Mouse (Mus musculus) left cerebral cortex, adult 18-20 months (tissue): Measurements from ENCODE around the gene Abca17. TPM values are rescaled to one million over a fixed set of nuclear protein-coding genes. Genes with fewer than 3 reads are reported as not detected.

ENCODE experiments used
- DNase-seq, 2 experiments: peaks; one replicate each; pipeline ENCODE4 v3.0.0; 2021 to 2022; ENCODE audit warnings: low spot score in 2 of 2, mixed read lengths in 1 of 2
- long read RNA-seq, 2 experiments: library from polyadenylated mRNA; stranded (forward); transcript quantifications; one replicate each; pipeline ENCODE4 v2.0.0; 2021
- total RNA-seq, 2 experiments: library from RNA; stranded (reverse); gene quantifications; 2 replicates each; pipeline ENCODE4 v1.2.3; 2021

The Abca17 gene
- total RNA-seq = 1 to 10 TPM in 1 of 2 experiments, under 1 TPM in 1; 0.91 to 1.3 TPM
- long read RNA-seq, experiment 1 = 0 reads
- long read RNA-seq, experiment 2 = 0 reads

- DNase-seq = peak; percentile 7 to 24
Observed at GRCm38 (mm10) chr17:24350926-24351759, at the start of gene Abca17. Gene Abca17 (minus strand): TSS chr17:24351068.

GRCm38 (mm10) chr17:24394456-24394855 lies 43.6 kb upstream of the Abca17 start:
- DNase-seq = no peak

- no peak for DNase-seq
Observed at GRCm38 (mm10) chr17:24393527-24393926, 42.7 kb upstream of the Abca17 start.

GRCm38 (mm10) chr17:24391149-24391548 lies 40.3 kb upstream of the Abca17 start:
- DNase-seq = peak in 1 of 2 experiments; percentile 22

- peak; percentile 56 to 59 for DNase-seq
Observed at GRCm38 (mm10) chr17:24389865-24390264, 39.0 kb upstream of the Abca17 start.

- DNase-seq = no peak
Observed at GRCm38 (mm10) chr17:24388711-24389110, 37.8 kb upstream of the Abca17 start.

GRCm38 (mm10) chr17:24383789-24384188 lies 32.9 kb upstream of the Abca17 start:
- no peak for DNase-seq

- no peak for DNase-seq
Observed at GRCm38 (mm10) chr17:24378496-24378895, 27.6 kb upstream of the Abca17 start.

GRCm38 (mm10) chr17:24375886-24376285 lies 25.0 kb upstream of the Abca17 start:
- no peak for DNase-seq

- DNase-seq = no peak
Observed at GRCm38 (mm10) chr17:24375094-24375712, 24.3 kb upstream of the Abca17 start.

- no peak for DNase-seq
Observed at GRCm38 (mm10) chr17:24365863-24366262, 15.0 kb upstream of the Abca17 start.

- no peak for DNase-seq
Observed at GRCm38 (mm10) chr17:24364461-24364860, 13.6 kb upstream of the Abca17 start.

GRCm38 (mm10) chr17:24362527-24362926 lies 11.7 kb upstream of the Abca17 start:
- DNase-seq = no peak

- no peak for DNase-seq
Observed at GRCm38 (mm10) chr17:24361291-24361690, 10.4 kb upstream of the Abca17 start.

- no peak for DNase-seq
Observed at GRCm38 (mm10) chr17:24360841-24361240, 10.0 kb upstream of the Abca17 start.

- no peak for DNase-seq
Observed at GRCm38 (mm10) chr17:24359903-24360302, 9.0 kb upstream of the Abca17 start.

GRCm38 (mm10) chr17:24359006-24359405 lies 8.1 kb upstream of the Abca17 start:
- no peak for DNase-seq

- DNase-seq = no peak
Observed at GRCm38 (mm10) chr17:24355284-24355683, 4.4 kb upstream of the Abca17 start.

- DNase-seq = no peak
Observed at GRCm38 (mm10) chr17:24353960-24354359, 3.1 kb upstream of the Abca17 start.

- DNase-seq = peak in 1 of 2 experiments; percentile 36
Observed at GRCm38 (mm10) chr17:24352370-24353194, 1.7 kb upstream of the Abca17 start.

- DNase-seq = peak; percentile 97 to 98
Observed at GRCm38 (mm10) chr17:24351760-24352357, 991 bp upstream of the Abca17 start, which contains the start of gene Abca3. Gene Abca3 (plus strand): TSS chr17:24351950.
